Mouse (Mus musculus) lung, postnatal 0 days (tissue): Measurements from ENCODE around the gene Tomm34.

ENCODE experiments used
- CTCF ChIP-seq: IDR thresholded peaks from 2 replicates; pipeline ENCODE4 v1.5.1; 2016; ENCODE audit warnings: antibody characterized with exemption, mild to moderate bottlenecking
- EP300 ChIP-seq: IDR thresholded peaks from 2 replicates; pipeline ENCODE4 v1.6.1; 2016; ENCODE audit warnings: antibody characterized with exemption, mild to moderate bottlenecking, control low read depth

- TF ChIP-seq CTCF (no peak), EP300 (no peak)
These were observed at the start of gene Tomm34 for GRCm38 (mm10) chr2:164070765-164071436.
